Mouse (Mus musculus) CD8-positive naive resting alpha-beta T cell, adult 2 months (primary cell): ENCODE data around the gene Vps35l.
A peak's percentile ranks its signal among the peaks of the same experiment; 100 is the strongest.

Experiments
- DNase-seq, 2 experiments: peaks; one replicate each; pipeline ENCODE4 v3.0.0; 2022; ENCODE audit warnings: low read depth in 2 of 2, low spot score in 2 of 2

Vps35l gene

DNA sequence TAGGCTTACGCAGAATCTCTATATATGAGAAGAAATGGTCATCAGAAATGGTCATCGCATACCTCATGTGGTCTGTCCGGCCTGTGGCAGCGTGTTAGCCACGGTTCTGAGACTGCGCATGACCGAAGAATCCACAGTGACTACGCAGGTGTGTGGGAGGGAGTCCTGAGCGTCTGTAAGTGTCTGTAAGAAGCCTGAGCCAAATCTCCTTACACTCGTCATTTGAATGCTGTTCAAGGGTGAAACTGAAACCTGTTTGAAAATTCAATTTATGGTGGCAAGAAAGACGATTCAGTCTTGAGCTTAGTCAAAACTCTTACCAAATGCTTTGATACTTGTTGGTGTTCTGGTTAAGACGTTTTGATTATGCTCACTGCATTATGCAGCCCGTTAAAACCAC is 6.8 kb upstream of the Vps35l start:
- no peak for DNase-seq

DNA sequence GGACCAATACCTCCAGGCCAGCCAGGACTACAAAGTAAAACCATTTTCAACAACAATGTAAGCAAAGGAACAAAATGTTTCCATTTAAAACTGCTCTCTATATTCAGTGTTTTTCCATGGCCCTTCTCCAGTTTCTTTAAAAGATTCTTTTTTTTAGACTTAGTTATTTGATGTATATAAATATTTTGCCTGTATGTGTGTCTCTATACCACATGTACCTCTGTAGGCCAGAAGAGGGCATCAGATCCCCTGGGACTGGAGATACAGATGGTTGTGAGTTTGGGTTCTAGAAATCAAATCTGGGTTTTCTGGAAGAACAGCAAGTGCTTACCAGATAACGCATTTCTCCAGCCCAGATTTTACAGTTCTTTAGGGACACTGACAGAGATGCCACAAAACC is 1.3 kb upstream of the Vps35l start:
- DNase-seq: no peak

DNA sequence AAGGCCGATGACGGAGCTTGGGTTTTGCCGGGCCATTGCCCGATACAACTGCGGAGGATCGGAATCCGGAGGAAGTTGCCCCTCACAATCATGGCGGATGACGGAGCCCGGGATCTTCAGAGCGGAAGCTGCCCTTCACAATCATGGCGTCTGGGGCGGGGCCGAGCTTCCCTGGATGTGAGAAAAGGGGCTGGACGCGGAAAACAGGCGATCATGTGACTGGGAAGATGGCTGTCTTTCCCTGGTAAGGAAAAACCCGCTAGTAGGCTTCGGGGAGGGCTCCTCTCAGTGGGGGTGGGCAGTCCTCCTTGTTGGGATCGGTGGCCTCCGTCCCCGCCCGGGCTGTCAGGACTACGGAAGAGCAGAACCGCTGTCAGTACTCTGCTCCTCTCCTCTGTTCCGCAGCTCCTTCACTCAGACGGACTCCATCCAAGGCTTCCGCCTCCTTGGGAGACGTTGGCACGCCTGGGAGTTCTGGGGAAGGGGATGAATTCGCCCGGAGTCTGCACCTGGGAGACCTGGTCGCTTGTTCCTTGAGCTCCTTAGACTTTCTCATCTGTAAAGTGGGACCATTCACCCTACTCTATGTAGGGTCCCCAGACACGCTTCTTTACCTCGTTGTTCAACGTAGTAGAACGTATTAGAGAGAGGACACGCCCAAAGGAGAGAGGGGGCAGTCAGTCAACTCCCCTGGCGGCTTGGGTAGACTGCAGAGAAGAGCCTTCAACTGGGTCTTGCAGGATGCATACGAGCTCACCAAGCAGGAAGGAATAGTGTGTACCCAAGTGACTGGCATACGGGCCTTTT is 709 bp downstream of the Vps35l start:
- DNase-seq: peak; percentile 90 to 92

DNA sequence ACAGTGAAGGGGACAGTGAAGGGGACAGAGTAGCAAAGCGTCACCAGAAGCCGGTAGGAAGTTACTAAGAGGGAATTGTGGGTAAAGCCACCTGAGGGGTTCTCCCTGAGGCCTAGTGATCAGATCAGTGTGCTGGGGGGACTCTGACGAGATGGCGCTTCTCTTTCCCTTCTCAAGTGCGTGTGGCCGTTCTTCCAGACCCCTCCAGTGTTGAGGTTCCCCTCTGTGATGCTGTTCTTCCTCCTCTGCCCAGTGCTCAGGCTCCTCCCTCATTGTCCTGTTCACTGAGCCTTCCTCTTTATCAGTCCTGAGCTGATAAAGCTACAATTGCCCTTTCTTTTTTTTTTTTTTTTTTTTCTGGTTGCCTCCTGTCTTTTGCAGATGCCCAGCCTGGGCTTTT is 2.3 kb downstream of the Vps35l start:
- DNase-seq: no peak

DNA sequence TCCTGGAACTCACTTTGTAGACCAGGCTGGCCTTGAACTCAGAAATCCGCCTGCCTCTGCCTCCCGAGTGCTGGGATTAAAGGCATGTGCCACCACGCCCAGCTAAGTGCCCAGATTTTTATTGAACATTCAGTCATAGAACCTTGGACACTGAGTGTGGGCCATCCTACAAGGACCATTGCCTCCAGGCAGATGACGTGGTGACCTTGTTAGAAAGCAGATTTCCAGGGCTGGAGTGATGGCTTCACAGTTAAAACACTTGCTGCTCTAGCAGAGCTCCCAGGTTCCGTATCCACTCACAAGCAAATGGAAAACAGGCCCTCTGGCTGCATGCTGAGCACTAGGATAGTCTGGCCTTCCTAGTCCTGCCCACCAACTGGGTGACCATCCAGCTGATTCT is 4.7 kb downstream of the Vps35l start:
- DNase-seq: no peak

DNA sequence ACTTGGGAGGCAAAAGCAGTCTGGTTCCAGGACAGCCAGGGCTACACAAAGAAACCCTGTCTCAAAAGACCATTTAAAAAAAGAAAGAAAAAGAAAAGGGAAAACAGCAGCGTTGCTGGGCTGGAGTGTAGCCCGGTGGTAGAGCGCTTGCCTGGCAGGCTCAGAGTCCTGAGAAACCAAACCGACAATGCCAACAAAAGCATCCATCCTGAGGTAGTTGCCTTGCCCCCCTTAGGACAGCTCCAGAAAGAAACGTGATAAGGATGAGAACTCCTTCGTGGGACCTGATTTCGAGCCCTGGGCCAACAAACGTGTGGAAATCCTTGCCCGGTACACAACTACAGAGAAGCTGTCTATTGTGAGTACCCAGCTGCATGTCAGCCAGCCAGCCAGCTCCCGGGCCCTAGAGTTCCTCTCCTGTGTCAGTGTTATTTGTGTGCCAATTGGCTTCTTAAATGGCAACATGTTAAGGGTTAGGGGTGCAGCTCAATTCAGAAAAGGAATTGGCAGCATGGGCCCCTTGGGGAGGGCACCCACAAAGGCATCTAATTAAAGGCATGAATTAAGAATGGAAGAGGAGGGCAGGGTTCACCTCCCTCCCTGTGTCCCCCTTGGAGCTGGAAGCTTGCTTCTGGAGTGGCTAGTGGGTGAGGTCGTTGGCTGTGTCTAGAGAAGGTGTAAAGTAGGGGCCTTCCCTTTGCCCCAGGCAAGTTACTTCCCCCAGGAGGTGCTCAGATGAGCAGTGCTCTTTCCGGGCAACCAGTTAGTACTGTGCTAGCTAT is 8.1 kb downstream of the Vps35l start:
- DNase-seq: no peak

DNA sequence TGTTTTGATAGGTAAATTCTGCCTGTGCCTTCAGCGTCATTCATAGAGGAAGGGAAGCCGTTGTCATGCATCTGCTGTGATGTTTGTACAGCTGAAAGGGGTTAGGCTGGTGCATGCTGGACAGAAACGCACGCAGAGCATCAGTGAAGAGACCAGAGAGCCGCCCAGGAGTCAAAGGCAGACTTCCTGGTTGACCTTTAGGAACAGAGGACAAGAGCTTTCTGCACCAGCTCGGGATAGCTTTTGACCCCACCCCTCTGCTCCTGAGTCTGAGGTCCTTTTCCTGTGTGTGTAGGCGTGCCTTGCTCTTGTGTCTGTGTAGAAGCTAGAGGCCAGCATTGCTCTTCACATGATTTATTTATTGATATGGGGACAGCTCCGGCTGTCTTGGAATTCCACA is 9.7 kb downstream of the Vps35l start:
- DNase-seq: no peak

DNA sequence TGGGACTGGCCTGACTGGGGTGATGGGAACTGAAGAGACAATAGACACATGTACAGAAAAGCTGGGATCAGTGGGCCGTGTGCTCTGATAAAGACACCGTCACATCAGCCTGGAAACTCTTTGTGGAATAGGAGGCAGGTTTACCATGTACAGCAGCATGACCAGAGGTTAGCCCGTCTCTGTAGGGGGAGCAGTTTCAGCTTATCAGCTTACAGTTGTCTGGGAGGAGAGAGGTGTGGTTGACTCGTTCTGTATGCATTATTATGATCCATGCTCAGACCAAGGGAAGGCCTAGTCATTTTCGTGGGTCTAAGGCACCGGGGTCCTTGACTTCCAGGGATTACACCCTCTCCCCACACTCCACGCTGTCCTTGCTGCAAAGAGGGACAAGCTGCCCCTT is 11.6 kb downstream of the Vps35l start:
- DNase-seq: no peak

DNA sequence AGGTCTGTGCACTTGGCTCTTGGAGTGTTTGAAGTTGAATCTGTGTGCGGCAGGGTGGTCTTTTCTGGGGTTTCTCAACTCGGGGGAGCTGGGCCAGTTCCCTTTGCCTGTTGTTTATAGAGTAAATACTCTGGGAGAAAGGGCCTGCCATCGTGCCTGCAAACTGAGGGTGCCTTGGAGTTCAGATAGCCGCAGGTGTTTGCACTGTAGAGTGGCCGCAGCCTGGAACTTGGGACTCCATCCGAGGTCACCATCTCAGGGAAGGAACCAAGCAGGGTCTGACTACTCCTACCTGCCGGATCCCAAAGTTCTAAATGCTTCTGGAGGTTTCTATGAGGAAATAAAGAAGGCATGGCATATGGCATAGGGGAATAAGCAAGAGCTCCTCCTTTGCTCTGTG is 15.7 kb downstream of the Vps35l start:
- DNase-seq: no peak

DNA sequence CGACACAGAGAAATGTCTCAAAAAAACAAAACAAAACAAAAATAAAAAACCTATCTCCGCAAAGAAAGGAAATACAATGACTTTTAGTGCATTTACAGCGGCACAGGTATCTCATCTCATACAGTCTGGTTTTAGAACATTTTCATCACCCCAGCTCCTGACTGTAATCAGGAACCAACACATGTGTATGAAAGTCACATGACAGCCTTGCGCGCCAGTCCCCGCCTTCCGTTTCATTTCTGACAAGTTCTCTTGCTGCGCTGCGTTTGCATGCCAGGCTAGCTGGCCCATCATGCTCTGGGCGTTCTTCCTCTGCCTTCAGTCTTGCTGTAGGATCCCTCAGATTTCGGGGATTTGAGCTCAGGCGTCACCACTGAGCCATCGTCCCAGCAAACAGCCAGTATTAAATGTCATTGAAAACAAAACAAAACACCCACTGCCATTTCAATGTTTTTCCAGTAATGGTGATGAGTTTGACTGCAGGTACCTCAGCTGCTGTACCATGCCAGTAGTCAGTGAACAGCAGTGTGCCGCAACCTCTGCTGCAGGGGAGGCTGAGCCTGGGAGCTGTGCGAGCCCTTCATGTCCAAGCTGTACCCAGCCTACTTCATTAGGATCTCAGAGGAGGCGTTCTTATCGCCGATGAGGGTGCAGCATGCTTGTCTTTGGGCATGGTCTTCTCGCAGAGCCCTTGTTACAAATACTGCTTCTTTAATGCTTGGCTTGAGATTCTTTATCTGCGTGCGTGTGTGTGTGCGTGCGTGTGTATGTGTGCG is 16.7 kb downstream of the Vps35l start:
- no peak for DNase-seq

DNA sequence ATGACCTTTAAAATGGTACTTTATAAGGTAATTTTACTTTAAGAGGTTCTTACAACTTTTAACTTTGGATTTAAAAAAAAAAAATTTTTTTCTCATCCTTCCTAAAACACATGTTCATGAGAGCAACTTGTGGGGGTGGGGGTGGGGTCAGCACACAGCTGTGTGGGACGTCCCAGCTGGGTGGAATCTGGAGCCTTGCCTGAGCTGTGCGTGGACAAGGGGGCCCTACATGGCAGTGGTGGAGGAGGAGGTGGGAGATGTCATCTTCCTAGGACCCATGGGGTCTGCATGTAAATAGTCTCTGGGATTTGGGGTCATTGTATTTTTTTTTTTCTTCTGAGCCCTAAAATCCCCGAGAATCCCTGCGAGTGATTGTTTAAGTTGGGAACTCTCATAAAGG is 18.3 kb downstream of the Vps35l start:
- DNase-seq: no peak

DNA sequence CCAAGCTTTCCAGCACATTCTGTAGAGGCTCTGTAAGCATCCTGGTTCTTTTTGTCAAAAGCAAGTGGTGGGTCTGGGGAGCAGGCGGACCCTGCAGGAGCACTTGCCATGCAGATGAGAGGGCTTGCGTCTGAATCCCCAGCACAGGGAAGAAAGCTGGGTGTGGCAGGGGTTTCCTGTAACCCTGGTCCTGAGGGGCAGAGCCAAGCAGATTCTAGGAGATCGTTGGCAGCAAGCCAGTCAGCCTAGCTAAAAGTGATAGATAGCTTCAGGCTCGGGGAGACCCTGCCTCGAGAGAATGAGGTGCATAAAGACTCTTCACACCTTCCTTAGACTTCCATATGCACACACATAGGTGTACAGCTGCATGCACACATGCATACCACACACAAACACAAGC is 19.3 kb downstream of the Vps35l start:
- no peak for DNase-seq

DNA sequence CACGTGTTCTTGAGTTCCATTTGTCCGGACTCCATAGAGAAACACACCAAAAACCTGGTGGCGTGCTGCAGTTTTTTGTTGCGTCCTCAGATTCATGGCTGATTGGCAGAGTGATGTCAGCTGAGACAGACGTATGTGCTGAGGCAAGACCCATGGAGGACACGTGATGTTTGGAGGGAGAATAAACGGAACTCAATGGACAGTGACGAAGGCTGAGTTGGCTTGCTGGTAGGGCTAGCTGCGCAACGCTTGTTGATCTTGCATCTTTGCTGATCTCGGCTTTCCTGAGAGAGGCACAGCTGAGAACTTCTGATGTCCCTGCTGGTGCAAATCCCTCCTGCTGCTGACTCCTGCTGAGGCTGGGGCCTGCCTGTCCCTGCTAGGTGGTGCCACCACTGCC is 23.9 kb downstream of the Vps35l start:
- no peak for DNase-seq

DNA sequence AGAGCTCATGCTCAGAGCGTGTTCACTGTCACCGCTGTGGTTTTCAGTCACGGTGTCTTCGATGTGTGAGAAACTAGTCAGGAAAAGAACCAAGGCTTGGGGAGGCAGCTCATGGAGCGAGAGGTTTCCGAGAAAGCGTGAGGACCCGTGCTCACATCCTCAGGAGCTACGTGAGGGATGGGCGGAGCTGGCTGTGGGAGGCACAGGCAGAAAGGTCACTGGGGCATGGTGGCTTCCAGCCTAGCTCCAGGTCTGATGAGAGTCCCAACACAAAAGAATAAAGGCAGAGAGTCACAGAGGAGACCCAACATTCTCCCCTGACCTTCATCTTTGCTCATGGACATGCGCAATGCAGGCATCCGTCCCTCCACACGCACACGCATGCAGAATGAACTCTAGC is 24.7 kb downstream of the Vps35l start:
- no peak for DNase-seq

DNA sequence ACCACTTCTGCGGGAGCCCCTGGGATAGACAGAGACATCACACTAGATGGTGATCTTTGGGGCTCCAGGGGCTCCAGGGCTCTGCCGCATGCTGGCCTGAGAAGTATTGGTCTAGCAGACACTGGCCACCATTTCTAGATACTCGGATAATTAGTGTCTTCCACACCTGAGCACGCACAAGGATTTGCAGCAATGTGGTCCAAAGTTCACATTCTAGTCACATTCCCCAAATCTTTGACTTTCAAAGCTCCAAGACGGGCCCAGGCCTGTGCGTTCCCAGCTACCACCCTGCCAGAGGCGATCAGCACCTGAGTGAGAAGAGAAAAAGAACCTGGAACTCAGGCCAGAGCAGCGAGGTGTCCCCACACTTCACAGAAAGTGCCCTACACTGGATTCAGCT is 25.6 kb downstream of the Vps35l start:
- no peak for DNase-seq

DNA sequence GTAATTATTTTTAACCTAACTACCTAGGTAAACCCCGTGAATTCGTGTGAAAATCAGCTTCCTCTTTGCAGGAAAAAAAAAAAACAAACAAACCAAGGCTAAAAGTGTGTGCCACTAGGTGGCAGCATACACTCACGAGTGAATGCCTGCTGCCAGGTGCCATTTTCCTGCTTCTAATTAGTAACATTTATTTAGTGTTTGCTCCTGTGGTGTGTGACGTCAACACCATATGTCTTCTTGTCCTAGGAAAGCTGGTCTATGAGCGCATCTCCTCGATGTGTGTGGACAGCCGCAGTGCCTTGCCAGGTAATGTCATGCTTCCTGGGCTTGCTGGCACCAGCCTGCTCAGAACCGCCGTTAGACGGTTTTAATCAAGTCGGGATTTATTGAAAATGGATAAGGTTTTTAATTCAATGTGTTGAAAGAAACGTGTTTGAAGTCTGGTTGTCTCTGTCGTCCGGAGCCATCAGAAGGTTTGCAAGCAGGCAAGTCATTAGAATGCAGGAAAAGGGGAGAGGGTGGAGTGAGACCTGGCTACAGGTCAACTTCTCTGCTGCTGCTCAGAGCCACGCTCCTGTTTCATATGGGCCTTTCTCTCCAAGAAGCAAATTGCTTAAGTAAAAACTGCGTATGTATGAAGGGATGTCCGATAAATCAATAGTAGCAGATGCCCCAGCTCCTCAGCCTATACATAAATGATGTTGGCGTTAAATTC is 26.2 kb downstream of the Vps35l start:
- peak; percentile 29 to 45 for DNase-seq

DNA sequence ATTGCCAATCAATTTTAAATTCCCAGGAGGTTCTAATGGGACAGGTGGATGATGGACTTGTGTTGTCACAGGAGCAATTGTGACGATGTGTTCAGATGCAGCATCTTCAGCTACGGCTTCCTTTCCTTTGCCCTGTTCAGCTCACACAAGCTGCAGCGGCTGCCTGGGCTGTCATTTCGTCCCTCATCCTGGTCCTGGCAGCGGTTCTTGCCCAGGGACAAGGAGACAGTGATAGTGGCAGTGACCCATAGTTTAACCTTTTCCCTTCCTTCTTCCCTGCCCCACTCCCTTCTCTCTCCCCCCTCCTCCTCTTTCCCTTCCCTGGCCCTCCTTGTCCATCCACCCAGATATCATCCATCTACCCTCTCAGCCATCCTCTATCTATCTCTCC is 26.8 kb downstream of the Vps35l start:
- no peak for DNase-seq

DNA sequence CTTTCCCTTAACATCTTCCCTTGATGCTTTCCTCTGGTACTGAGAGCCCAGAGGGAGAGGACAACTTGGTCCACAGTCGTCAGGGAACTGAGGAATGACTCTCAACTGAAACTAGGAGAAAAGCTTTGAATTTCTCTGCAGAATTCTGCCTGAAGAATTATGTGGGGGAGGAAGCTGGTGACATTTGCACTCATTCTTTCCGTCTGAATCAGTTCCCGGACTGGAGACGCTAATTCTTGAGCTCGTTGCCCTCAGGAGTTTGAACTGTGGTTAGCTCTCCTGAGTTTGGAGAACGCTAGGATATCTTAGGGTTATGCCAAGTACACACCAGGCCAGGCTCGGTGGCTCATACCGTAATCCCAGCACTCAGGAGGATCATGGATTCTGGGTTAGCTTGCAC is 29.2 kb downstream of the Vps35l start:
- DNase-seq: no peak

DNA sequence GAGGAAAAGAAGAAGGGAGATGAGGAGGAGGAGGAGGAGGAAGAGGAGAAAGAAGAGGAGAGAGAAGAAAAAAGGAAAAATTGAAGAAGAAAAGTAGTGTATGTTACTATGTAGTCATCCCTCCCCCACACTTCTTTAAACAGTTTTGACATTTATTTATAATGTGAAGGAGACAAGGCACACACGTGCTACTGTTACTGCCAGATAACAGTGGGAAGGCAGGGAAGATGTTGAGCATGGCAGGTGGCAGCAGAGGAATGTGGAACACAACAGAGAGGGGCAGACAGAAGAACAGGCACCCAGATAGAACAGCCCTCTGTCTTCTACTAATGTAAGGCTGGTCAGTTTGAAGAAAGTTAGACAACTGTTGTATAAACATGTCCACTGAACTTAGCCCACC is 29.6 kb downstream of the Vps35l start:
- no peak for DNase-seq

DNA sequence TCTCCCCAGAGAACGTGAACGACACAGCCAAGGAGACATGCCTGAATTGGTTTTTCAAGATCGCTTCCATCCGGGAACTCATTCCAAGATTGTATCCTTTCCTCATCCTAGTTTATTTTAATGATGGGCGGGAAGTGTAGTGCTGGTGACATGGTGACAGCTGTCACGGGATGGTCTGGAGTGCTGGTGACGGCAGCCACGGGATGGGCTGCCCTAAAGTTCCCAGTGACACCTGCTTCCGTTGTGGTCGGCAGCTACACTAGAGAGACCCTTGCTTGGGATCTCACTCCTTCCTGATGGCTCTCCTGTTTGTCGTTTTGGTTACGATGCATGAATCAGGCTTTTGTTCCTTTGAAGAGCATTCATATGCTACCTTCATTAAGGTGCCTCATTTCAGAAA is 33.0 kb downstream of the Vps35l start:
- DNase-seq: no peak

DNA sequence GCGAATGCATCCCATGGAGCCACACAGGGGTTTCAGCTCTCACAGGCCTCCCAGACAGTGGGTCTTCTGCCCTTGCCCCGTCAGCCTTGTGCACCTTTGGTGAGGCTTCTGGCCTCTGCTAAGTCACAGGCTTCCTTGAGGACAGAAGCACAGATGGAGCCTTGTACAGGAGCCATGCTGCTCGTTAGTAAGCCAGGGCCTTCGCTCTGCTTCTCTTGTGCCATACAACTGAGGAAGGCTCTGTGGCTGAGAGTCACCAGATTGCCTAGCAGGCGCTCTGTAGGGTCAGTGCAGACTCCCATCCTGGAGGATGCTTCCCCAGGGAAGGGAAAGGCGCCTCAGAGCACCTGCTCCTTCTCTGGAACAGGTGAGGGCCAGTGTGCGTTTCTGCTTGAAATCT is 36.0 kb downstream of the Vps35l start:
- no peak for DNase-seq
